Mouse (Mus musculus) heart, embryonic 14.5 days (tissue): ENCODE results near the gene 1700025G04Rik. TPM values are rescaled to one million over a fixed set of nuclear protein-coding genes. Genes with fewer than 3 reads are reported as not detected.

Source experiments
- ATAC-seq: fragments of 200-750 bp; cut with Nextera tagmentation; 2 replicates; pipeline ENCODE4 v1.8.0; 2017; ENCODE audit warnings: low read depth, moderate TSS enrichment; ENCODE audit not compliant: insufficient number of reproducible peaks, insufficient read depth, low FRiP score
- H3K27ac ChIP-seq, 2 experiments: fragments of 200-500 bp in 1 of 2; fragments of 300-500 bp in 1 of 2; sonication (generic) in 1 of 2; replicated peaks in 1 of 2; 2 replicates each; pipeline ENCODE4 v1.5.1; 2012 to 2014; ENCODE audit warnings: low read depth in 2 of 2, low read length in 2 of 2, control low read depth in 1 of 2, mild to moderate bottlenecking in 1 of 2, mixed read lengths in 1 of 2; ENCODE audit not compliant: control insufficient read depth in 1 of 2, insufficient read depth in 1 of 2
- H3K27me3 ChIP-seq: fragments of 300-500 bp; sonication (generic); 2 replicates; pipeline ENCODE4 v1.6.1; 2014; ENCODE audit warnings: mild to moderate bottlenecking, low read length, control low read depth; ENCODE audit not compliant: control insufficient read depth, insufficient read depth
- H3K36me3 ChIP-seq: fragments of 300-500 bp; sonication (generic); 2 replicates; pipeline ENCODE4 v1.6.1; 2014; ENCODE audit warnings: mild to moderate bottlenecking, control low read depth, low read length, mixed read lengths; ENCODE audit not compliant: control insufficient read depth, insufficient read depth
- H3K4me1 ChIP-seq, 2 experiments: fragments of 200-500 bp in 1 of 2; fragments of 300-500 bp in 1 of 2; sonication (generic) in 1 of 2; 2 replicates each; pipeline ENCODE4 v1.6.1; 2012 to 2014; ENCODE audit warnings: low read length in 2 of 2, control low read depth in 1 of 2, mixed read lengths in 1 of 2; ENCODE audit not compliant: control insufficient read depth in 2 of 2, insufficient read depth in 2 of 2
- H3K4me2 ChIP-seq: fragments of 300-500 bp; sonication (generic); 2 replicates; pipeline ENCODE4 v1.6.1; 2014; ENCODE audit warnings: mild to moderate bottlenecking, low read length
- H3K4me3 ChIP-seq, 2 experiments: fragments of 200-500 bp in 1 of 2; fragments of 300-500 bp in 1 of 2; sonication (generic) in 1 of 2; 2 replicates each; pipeline ENCODE4 v1.5.1; 2012 to 2014; ENCODE audit warnings: low read length in 2 of 2, mild to moderate bottlenecking in 2 of 2, control low read depth in 1 of 2, low read depth in 1 of 2, moderate library complexity in 1 of 2; ENCODE audit not compliant: control insufficient read depth in 1 of 2, insufficient read depth in 1 of 2
- H3K9ac ChIP-seq: fragments of 300-500 bp; sonication (generic); 2 replicates; pipeline ENCODE4 v1.6.1; 2014; ENCODE audit warnings: mild to moderate bottlenecking, low read length
- H3K9me3 ChIP-seq: fragments of 300-500 bp; sonication (generic); 2 replicates; pipeline ENCODE4 v1.6.1; 2016; ENCODE audit warnings: low read length, control low read depth; ENCODE audit not compliant: control insufficient read depth
- WGBS: fragments of 180-500 bp; shearing (Covaris S2); extraction: QIAGEN DNeasy Blood & Tissue Kit; methylation state at CpG from one replicate; pipeline ENCODE4 v1.1.7; 2014; 5-methylcytosine and 5-hydroxymethylcytosine counted together
- polyA plus RNA-seq: library from polyadenylated mRNA; unstranded; fragments of >200 nt; fragmentation: Nextera tagmentation; extraction: Ambion mirVana; gene quantifications from 2 replicates; pipeline ENCODE4 v1.2.1, GENCODE M21; 2014

Gene 1700025G04Rik
- polyA plus RNA-seq, 1 experiment from 2014 or later = 35.7 TPM

GRCm38 (mm10) chr1:151963248-151963647, 126.7 kb downstream of the 1700025G04Rik start:
- Histone ChIP-seq H3K27me3 (no peaks in the 10 kb centered on the region), H3K4me2 (no peak overlapping the region), H3K9me3 (peaks cover 7% of the 10 kb centered on the region; the same call in 1 of the 2 replicates), H3K36me3 (no peaks in the 10 kb centered on the region), H3K4me1 (peaks cover 4 to 19% of the 10 kb centered on the region in 2 experiments), H3K27ac (no peak overlapping the region), H3K9ac (no peak overlapping the region), H3K4me3 (no peak overlapping the region)
- ATAC-seq = no peak
- 61% methylated on average over 7 of the region's 7 CpGs for WGBS

DNA sequence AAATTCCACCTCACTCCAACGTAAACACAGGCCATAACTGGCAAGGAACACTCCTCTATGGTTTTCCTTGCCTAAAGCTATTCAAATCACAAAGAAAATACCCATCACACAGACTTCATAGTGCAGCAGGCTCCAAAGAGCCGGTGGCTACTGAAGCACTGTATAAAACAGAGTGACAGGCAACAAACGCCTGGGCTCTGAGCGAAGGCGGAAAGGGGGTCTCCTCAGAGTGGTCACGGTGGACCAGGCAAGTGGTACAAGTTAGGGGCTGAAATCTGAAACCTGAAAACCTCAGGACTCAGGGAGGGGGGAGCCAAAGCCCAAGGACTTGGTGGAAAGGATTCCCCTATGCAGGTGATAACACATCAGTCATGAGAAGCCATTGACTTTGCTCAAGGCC, 127.8 kb downstream of the 1700025G04Rik start:
- H3K36me3 ChIP-seq = no peaks in the 10 kb centered on the region
- WGBS = 51% methylated on average over 6 of the region's 6 CpGs
- peaks cover 8 to 25% of the 10 kb centered on the region in 2 experiments for H3K4me1 ChIP-seq
- ATAC-seq = no peak
- H3K9ac ChIP-seq = no peak overlapping the region
- no peak overlapping the region for H3K27ac ChIP-seq
- no peaks in the 10 kb centered on the region for H3K27me3 ChIP-seq
- peaks cover 7% of the 10 kb centered on the region; the same call in 1 of the 2 replicates for H3K9me3 ChIP-seq
- H3K4me3 ChIP-seq = no peak overlapping the region
- H3K4me2 ChIP-seq = no peak overlapping the region

GRCm38 (mm10) chr1:151961204-151961603, 128.7 kb downstream of the 1700025G04Rik start:
- H3K4me3 ChIP-seq = no peak overlapping the region
- peaks cover 7% of the 10 kb centered on the region; the same call in 1 of the 2 replicates for H3K9me3 ChIP-seq
- H3K27ac ChIP-seq = no peak overlapping the region
- H3K36me3 ChIP-seq = no peaks in the 10 kb centered on the region
- H3K9ac ChIP-seq = no peak overlapping the region
- 80% methylated on average over 10 of the region's 10 CpGs for WGBS
- H3K4me1 ChIP-seq = peaks cover 8 to 26% of the 10 kb centered on the region in 2 experiments
- H3K4me2 ChIP-seq = no peak overlapping the region
- H3K27me3 ChIP-seq = no peaks in the 10 kb centered on the region
- no peak for ATAC-seq

- Histone ChIP-seq H3K36me3 (no peaks in the 10 kb centered on the region), H3K27ac (no peak overlapping the region), H3K4me3 (no peak overlapping the region), H3K9me3 (peaks cover 7% of the 10 kb centered on the region; the same call in 1 of the 2 replicates), H3K27me3 (no peaks in the 10 kb centered on the region), H3K4me2 (no peak overlapping the region), H3K4me1 (peaks cover 19 to 44% of the 10 kb centered on the region in 2 experiments), H3K9ac (no peak overlapping the region)
- 47% methylated on average over 3 of the region's 3 CpGs for WGBS
- ATAC-seq = no peak
Observed at GRCm38 (mm10) chr1:151959010-151959409, 130.9 kb downstream of the 1700025G04Rik start.

DNA sequence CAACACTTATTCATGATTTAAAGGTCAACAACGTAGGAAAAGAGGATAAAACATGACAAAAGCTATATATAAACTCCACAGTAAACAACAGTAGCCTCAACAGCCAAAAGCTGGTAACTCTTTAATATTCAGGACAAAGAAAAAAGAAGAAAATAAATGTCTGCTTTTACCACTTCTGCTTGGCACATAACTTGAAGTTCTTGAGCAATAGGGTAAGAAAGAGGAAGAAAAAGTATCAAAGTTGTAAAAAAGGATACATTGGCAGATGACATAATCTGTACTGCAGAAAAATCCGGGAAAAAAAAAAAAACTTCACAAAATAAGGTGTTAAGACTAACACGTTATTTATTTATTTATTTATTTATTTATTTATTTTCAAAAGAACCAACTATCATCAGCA, 131.5 kb downstream of the 1700025G04Rik start:
- Histone ChIP-seq H3K4me2 (no peak overlapping the region), H3K9me3 (peaks cover 7% of the 10 kb centered on the region; the same call in 1 of the 2 replicates), H3K4me1 (peaks cover 21 to 48% of the 10 kb centered on the region in 2 experiments), H3K27ac (no peak overlapping the region), H3K9ac (no peak overlapping the region), H3K36me3 (no peaks in the 10 kb centered on the region), H3K27me3 (no peaks in the 10 kb centered on the region), H3K4me3 (no peak overlapping the region)
- ATAC-seq = no peak
- WGBS = 79% methylated on average over 3 of the region's 3 CpGs

DNA sequence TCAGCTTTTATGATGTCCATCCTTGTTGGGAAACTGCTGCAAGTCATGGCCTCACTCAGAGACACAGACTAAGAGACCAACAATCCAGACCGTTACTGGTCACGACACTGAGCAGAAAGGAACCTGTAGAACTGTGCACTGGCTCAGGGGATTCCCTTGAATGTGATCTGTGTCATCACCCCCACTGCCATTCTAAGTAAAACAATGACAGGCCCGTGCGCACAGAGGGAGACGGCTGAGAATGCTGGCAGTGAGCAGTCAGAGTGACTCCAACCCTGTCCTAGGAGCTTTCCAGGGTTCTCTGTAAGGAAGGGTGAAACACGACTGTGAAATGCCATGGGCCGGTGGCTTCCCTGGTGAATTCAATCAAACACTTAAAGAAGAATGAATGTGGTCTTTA, 132.3 kb downstream of the 1700025G04Rik start:
- H3K4me1 ChIP-seq = peaks cover 22 to 51% of the 10 kb centered on the region in 2 experiments
- no peak for ATAC-seq
- no peaks in the 10 kb centered on the region for H3K27me3 ChIP-seq
- 22% methylated on average over 7 of the region's 7 CpGs for WGBS
- no peak overlapping the region for H3K4me3 ChIP-seq
- peaks cover 7% of the 10 kb centered on the region; the same call in 1 of the 2 replicates for H3K9me3 ChIP-seq
- no peak overlapping the region for H3K9ac ChIP-seq
- H3K4me2 ChIP-seq = no peak overlapping the region
- H3K36me3 ChIP-seq = no peaks in the 10 kb centered on the region
- H3K27ac ChIP-seq = no peak overlapping the region

- ATAC-seq = no peak
- Histone ChIP-seq H3K9me3 (peaks cover 7% of the 10 kb centered on the region; the same call in 1 of the 2 replicates), H3K4me1 (peaks cover 24 to 51% of the 10 kb centered on the region in 2 experiments), H3K4me2 (no peak overlapping the region; the same call in 1 of the 2 replicates), H3K36me3 (no peaks in the 10 kb centered on the region), H3K27ac (no peak overlapping the region), H3K4me3 (no peak overlapping the region), H3K9ac (no peak overlapping the region), H3K27me3 (no peaks in the 10 kb centered on the region)
- WGBS = 39% methylated on average over 5 of the region's 5 CpGs
Observed at GRCm38 (mm10) chr1:151955866-151956265, 134.1 kb downstream of the 1700025G04Rik start.

DNA sequence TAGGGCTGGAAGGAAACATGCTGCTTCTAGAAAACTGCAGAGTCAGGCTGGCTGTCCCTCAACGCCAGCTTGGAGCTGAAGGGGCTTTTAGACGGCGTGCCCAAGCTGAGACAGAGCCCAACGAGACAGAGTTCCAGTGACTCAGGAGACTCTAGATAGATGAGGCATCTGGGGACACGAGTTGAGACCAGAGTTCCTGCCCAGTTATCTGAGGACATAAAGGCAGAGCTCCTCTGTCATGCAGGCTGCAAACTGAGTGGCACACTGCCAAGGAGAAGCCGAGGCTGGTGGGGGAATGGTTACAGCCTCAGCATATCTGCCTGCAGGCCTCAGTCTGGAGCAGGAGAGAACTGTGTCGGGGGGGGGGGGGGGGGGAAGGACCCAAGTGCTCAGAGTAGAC, 136.4 kb downstream of the 1700025G04Rik start:
- 6% methylated on average over 7 of the region's 7 CpGs for WGBS
- Histone ChIP-seq H3K4me2 (peak overlapping the region; percentile 30; the same call in 1 of the 2 replicates), H3K4me1 (peaks cover 22 to 44% of the 10 kb centered on the region in 2 experiments), H3K4me3 (no peak overlapping the region), H3K27ac (no peak overlapping the region), H3K27me3 (no peaks in the 10 kb centered on the region), H3K9me3 (no peaks in the 10 kb centered on the region), H3K36me3 (no peaks in the 10 kb centered on the region), H3K9ac (no peak overlapping the region)
- peak; percentile 83 for ATAC-seq
